Mouse (Mus musculus) left cerebral cortex, adult 11 months (tissue): ENCODE results near the gene Tmem56.
A peak's percentile ranks its signal among the peaks of the same experiment; 100 is the strongest.

Source experiments
- DNase-seq: peaks from one replicate; pipeline ENCODE4 v3.0.0; 2022; ENCODE audit warnings: low spot score

Gene Tmem56

DNA sequence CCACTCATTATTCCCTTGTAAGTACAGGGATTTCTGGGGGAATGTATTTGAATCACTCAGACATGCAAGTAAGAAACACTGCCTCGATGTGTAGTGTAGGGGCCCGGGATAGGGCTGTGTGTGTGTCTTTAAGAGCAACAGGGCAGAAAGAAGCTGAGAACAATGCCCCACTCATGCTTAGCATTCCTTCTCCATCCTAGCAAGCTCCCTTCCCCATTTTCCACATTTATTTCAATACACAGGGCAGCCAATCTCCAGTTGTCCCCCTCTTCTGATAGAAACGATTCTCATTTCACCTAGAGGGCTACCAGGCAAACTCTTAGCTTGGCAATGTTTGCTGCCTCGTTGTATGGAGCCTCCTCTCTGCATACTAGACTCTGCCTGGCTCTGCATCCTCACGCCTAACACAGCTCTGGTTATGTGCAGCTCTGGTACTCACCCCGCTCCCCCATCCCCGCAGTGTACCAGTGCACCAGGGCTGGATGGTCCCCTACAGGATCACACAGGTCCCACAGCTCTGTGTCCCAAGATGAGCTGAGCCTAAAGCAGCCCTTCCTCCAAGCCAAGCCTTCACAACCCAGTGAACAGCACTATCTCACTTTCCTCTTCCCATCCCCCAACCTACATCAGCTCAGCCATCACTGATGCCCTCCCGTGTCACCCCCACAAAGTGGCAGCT, 42.4 kb downstream of the Tmem56 start:
- DNase-seq = no peak

DNA sequence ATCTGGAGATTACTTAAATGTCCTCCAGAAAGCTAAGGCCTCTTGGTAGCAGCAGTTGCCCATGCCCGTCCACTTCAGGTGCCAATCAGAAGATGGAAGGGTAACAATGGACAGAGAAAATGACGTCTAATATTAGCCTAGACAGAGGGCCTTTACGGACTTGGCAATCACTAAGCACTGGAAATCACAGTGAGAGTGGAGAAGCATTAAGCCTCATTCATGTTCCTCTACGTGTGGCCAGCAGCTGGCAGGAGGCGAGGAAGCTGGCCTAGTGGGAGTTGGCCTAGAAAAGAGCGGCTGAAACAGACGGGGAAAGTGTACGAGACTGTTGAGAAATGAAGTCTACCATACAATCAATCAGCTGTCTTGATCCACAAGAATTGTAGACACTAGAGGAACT, 43.8 kb downstream of the Tmem56 start:
- DNase-seq = no peak

DNA sequence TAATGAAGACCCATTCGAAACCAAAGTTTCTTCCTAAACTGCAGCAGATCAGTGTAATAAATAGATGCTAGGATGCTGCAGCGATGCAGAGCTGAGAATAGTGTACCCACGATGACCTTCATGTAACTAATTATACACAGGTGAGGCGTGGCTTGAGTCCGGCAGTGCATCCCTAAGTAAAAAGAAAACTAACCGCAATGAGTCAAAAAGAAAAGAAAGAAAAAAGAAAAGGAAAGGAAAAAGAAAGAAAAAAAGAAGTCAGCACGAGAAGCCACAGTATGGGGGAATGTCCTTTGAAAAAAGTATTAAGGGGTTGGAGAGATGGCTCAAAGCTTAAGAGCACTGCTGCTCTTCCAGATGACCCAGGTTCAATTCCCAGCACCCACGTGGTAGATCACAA, 58.1 kb downstream of the Tmem56 start:
- no peak for DNase-seq

DNA sequence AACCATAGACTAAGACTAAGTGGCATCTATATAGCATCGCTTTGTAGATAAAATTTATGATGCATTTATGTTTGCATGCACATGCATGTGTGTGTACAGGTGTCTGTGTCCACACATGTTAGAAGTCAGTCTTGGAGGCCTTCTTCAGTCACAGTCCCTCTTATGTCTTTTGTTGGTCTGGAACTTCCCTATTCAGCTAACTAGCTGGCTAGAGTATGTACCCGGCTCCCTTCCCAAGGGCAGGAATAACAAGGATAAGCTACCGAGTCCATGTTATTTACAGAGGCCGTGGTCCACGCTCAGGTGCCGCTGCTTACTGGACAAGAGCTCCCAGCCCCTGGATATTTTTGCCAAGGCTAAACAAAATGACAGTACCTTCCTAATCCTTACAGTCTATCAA, 58.7 kb downstream of the Tmem56 start:
- no peak for DNase-seq

DNA sequence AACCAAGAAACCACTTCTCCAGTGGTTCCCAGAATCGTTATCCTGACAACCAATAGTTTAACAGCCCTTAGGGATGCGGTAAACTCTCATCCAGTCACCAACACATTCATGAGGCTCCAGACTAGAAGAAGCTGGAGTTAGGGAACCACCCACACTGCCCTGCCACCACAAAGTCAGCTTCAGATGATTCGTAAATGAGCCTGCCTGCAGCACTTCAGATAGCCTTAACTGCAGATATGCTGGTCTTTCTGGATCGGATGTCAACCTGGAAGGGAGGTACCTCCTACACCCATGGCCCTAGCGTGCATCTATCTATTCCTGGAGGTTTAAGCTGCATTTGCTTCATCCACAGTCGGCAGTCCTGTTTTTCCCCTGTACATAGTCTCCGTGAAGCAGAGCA, 60.9 kb downstream of the Tmem56 start:
- no peak for DNase-seq

DNA sequence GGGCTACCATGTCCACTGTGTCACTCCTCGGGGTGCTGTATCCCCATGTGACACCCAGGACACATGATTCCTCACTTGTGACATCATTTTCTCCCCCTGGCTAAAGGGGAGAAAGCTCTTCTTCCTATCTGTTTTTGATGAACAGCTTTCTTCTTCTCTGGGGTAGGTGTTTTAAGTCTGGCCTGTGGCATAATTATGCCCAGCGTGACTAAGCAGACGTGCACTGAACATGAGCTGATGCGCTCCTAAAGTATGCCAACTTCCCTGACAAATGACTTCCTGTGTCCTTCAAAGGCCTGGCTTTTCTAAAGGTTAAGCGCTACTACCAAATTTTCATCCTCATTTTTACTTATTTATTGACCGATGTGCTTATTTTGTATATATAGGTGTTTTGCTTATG, 65.9 kb downstream of the Tmem56 start:
- DNase-seq = no peak

DNA sequence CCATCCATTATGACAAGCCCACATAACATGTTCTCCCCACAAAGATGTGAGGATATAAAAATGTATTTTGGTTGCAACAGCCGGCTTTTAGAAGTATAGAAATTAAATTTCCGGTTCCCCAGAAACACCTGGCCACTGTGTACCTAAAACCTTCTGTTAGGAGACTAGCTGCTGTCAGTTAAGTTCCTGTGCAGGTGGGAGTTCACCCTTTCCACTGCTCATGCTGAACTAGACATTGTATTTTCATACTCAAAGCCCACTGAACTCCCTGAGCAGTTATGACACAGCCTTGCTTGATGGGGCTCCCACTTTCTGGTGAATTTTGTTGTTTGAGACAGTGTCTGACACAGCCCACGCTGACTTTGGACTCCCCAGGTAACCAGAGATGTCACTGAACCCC, 69.4 kb downstream of the Tmem56 start:
- DNase-seq = no peak

DNA sequence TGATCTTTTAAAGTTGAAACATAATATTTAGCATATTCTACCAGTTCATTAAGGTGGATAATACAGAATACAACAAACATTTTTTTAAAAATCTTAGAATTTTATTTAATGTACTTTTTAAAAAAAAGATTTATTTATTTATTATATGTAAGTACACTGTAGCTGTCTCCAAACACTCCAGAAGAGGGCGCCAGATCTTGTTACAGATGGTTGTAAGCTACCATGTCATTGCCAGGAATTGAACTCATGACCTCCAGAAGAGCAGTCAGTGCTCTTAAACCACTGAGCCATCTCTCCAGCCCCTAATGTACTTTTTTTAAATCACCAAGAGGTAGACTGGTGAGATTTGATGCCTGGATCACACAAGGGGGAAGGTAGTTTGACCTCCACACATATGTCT, 70.7 kb downstream of the Tmem56 start:
- no peak for DNase-seq

DNA sequence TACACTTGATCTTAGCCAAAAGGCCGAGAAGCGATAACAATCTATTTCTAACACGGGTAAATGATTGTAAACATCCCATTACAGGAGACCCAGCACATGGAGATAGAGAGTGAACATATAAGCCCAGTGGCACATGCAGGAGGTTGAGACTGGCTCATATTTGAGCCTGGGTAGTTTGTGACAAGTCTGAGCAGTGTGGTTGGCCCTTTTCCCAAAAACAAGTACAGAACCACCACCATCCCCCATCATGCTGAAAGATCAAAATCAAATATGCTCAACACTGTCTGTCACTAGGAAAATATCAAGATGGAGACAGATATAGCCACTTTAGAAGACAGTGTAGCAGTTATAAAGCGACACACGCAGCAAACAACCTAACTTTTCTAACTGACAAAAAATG, 73.9 kb downstream of the Tmem56 start:
- no peak for DNase-seq

DNA sequence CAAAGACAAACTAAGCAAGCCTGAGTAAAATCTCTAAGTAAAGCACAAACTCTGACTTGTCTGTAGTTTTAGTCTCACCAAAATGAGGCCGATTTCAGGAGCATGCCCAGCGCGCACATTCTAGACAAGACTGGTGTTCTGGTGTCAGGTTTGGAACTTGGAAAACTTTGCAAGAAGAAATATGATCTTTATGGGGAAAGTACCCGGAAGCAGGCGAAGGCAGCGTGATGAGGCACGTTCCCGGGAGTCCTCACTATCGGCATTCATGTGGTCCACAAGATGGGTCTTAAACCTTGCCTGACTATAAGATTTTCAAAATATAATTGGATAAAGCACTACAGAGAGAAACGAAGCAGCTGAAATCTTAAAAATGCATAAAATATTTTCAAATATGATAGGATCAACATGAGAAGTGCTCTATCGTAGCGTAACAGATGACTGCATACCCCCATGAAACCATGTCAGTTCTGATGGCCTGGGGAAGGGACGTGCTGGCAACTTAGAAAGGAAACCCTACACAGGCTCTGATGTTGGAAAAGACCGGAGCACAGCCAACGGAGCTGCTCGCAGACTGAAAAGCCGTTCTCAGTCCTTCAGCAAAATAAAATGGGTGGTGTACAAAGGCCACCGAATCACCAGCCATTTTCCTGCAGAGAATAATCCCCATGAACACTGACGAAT, 76.6 kb downstream of the Tmem56 start:
- no peak for DNase-seq

DNA sequence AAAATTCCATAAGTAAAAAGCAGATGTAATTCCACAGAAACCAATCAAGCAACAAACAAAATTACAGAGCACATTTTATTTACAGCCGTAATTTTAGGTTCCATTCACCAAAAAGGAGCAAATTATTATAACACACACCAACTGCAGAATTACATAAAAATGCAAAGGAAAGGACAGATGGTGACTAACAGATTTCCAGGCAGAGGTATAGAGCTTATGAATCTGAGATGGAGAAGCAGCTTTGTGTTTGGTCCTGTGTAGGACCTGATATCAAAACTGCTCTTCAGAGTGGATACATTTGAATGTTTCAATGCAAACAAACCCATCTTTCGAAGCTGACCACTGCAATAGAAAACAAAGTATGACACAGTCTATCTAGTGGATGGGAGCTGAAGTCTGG, 80.3 kb downstream of the Tmem56 start:
- DNase-seq = no peak

DNA sequence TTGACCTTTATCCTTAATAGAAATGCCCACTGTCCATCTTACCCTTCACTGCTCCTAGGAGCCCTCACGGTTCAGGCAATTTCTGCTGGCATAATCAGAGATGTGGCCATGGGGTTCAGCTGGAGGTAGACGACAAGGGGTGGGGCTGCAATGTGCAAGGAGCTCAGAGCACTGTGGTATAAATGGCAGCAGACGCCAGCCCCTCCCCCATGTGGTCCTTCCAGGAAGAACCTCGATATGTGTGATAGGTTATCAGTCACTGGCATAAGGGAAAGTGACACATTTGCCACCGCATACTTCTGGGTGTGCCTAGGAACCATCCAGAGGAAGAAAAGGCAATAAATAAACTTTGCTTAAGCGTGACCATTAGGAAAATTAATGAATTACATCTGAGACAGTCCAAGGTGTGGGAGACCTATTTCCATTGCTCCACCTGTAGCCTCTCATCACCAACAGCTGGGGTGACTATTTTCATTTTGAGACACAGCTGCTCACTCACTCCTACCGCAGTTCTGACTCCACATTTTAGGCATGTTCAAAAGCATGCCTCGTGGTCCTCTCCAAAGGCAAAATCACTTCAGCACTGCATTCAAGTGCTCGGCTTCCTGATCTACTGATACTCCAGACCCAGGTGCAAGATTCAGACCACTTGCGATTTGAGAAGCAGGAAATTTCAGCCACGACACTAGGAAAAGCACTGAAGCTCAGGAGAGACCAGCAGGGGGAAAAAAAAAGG, 81.7 kb downstream of the Tmem56 start:
- DNase-seq = no peak

DNA sequence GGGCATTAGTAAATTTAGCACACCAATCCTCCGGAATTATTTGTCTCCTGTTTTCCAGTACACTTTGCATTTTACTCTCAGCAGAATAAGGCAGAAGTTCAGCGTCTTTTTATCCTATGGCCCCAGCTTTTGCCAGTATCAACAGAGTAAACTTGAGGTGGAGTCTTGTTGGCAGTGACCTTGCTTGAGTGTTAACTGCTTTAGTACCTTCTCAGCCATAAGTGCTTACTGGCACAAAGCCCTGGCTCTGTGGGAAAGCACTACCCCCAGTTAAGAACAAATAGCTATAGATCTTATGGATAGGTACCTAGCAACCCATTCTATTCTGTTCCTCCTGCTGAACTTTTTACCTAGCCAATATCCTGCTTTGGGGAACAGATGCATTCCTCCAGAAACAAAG, 93.7 kb downstream of the Tmem56 start:
- no peak for DNase-seq

DNA sequence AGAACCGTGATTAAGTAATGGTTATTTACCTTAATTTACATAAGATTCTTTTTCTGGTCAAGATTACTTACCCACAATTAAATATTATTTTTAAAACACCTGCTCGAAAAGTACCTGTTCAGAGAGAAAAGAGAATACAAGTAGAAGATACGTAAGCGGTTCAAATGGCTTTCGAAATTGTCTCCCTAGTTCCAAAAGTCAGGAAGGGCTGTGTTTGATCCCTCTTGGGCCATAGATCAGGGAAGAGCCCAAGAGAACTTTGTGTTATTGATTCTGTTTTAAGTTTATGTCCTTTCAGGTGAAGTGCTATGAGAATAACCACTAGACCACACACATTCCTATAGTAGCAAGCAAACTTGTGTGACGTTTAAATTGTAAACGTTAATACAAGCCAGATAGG, 95.4 kb downstream of the Tmem56 start:
- DNase-seq = no peak

DNA sequence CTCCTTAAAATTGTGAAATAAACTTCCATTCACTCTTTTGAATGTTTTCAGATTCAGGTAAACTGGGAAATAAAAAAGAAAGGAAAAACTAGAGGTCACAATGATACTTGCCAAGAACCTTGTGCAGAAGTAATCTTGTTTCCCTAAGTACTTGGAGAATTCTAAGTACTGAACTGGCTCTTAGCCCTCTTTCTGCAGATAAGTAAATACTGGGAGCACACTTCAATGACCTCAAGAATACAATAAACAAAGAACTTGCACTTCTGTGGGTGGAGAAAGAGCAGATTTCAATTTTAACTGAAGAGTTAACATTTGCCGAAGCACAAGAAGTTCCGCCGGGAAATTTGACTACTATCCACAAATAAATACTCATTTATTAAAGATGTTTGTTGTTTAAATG, 96.0 kb downstream of the Tmem56 start:
- no peak for DNase-seq

DNA sequence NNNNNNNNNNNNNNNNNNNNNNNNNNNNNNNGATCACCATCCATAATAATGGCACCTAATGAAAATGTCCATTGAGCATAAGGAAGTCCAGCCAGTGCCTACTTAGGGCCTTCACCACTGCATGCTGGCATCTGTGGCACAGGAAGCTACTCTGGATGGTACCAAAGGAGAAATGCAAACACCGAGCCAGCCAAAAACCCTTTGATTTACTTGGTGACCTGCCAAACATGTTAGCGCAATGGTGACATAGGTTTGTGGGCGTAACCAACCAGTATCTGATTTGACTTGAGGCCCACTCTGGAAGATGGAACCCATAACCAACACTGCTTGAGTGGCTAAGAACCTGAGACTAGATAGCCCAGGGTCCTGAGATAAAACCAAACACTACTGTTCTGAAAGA, 97.7 kb downstream of the Tmem56 start:
- DNase-seq = no peak

DNA sequence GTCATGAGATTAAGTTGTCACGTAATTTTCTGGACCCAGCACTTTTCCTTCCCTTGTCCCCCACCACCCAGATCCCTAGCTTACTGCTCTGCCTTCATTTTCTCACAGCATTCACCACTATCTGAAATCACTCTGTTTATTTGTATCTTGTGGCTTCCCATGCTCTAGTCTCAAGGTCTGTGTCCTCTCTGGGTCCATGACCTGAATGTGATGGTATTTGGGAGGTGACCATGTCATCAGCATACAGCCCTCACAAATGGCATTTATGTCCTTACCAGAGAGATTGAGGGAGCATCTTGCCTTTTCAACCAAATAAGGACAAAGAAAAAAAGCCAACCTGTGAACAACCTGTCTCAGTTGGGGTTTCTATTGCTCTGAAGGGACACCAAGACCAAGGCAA, 106.9 kb downstream of the Tmem56 start:
- no peak for DNase-seq

DNA sequence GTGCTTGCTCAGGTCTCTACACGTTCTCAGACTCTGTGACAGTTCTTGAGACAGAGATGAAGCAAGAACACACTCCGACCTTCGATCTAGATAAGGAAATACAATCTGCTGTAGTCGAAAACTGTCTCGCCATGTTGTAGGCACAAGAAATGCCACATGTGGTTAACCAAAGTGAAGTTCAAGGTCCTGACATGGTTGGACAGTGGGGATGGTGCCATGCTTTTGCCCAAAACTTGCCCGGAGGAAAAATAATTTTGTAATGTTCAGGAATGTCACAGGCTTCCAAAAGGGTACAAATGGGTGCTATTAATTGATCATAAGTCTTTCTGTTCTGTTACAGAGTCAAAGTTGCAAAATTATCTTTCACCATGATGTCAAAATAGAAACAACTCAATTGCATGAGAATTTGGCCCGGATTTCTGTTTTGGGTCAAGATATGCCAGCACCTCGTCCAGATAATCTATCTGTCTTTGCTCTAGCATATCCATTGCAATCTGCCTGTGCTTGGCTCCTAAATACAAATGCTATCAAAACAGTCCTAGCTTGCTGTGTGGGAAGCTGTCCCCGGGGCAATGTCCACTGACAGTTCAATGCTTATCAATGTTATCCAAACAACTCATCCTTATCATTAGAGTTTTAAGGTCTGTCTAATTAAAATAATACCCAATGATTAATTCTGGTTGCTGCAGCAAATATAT, 108.5 kb downstream of the Tmem56 start:
- no peak for DNase-seq

DNA sequence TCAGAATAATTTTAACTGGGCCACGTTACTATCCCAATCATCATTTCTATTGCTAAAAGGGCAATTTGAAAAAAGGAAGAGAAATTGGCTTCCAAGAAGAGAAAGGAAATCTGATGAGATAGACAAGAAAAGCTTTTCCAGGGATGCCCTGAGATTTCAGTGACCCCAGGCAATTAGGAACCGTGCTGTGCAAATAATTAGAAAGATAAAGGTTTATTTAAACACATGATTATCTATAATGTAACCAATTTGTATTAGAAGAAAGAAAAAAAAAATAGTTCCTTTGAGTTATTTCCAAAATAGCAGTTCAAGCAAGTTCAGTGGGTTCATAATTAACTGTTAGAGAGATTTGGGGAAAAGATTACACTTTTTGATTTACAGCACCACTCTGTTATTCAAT, 110.2 kb downstream of the Tmem56 start:
- no peak for DNase-seq

DNA sequence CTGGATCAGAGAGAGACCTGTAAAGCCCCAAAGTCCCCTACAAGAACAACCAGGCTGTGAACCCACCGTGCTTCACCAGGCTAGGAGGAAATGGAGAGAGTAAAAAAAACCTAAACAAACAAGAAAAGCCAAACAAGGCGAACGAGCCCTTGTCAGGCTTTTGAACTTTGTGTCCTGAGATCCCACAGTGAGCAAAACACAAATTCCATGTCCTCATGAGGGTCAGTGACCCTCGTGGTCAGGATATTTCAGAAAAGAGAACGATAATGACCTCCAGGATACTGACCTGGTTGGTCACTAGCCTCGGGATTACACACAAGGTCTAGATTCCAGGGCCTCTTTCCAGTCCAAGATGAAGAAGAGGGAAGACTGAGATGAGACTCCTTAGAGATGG, 111.0 kb downstream of the Tmem56 start:
- no peak for DNase-seq

DNA sequence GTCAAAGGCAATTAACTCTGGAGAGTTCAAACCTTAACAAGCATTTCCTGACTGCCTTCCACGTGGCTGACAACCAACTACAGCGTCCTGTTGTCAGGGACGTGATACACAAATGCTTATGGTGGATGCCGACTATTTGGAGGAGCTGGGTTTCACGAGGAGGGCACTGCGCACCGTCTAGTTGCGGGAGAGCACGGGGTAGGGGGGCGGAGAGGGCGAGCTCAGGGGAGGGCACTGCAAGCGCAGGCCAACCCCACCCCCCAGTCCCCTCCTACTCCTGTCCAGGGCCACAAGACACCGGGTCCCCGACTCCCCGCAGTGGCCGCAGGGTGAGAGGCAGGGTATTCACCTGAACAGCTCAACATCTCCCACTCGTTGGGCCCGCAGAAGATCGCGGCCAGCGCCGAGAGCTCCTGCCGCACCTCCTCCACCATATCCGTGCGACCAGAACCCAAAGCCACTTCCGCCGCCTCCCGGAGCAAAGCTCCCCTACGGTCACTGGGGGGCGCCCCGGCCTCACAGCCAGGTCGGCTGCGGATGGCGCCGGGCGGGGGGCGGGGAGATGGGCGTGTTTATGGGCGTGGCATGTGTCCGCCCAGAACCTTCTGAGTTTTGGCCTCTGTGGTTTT, 111.5 kb downstream of the Tmem56 start, which contains the start of gene Rwdd3:
Gene Rwdd3 (minus strand): TSS at position 453 of the 629 bp plus-strand sequence.
- peak; percentile 86 for DNase-seq

DNA sequence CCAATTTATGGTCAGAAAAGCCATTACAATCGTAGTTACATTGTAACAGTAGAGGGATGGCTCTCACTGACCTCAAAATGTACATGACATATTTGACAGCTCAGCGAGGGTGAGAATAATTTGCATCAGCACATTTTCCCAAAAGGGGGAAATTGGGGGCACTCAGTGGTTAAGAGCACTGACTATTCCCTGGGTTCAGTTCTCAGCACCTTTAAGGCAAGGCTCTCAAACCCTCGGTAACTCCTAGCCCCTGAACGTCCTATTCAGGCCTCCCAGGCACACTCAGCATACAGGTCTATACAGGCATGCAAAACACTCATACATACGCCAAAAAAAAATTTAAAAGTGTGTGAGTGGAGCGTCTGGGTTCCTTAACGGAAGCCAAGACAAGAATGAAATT, 112.3 kb downstream of the Tmem56 start:
- DNase-seq = no peak
